Mouse (Mus musculus): ENCODE measurements around the gene S1pr2. TPM values are rescaled to one million over a fixed set of nuclear protein-coding genes. Genes with fewer than 3 reads are reported as not detected.

S1pr2 gene
- total RNA-seq, 2 experiments from 2014 or later, result 4.5 to 7.8 TPM

DNA sequence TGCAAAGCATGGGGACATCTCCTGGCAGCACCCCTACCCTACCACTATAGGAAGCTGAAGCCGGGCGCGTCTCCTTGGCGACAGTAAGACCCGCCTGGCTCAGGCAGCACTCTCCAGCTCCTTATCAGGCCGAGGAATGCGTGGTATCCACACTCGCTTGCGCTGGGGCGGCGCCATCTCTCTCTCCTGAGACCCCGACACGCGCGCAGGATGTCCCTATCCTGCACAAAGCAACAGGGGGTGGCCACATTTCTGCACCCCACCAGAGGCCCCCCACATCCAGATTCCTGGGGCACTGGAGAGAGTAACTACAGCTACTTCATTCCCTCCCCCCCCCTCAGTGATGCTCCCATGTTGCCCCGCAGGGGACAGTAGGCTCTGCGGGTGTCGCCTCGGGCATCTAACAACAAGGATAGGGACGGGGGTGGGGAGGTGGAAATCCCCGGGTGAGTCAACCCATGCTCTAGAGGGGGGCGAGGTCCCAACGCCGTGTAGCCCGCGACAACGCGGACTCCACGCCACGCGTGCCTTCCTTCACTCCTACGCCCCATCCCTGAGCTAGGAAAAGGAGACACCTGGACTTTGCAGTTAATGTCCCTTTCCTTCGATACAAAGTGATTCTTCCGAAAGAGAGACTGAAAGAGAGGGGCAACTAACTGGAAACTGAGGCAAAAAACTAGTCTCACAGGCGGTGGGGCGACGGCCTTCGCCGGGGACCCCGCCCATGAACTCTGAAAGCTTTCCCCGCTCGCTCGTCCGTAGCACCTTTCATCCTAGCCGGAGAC is 958 bp downstream of the S1pr2 start:
- peak; percentile 36 for DNase-seq
- intact Hi-C loops (cut with DNase I; ENCODE audit: low total_unique reads), result no loop called here

DNA sequence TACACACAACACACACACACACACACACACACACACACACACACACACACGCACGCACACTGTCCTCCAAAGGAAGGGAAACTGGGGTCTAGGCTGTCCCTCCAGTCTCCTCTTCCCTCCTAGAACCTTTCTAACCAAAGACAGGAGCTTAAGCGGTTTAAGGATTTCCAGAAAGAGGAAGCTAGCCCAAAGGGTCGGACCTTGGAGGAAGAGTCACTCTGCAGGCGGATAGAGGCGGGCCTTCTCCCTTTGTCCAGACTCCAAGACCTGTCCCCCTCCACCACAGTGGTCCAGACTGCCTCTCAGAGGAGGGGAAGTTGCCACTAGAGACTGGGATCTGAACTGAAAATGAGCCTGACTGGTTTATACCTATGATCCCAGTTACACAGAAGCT is 2.9 kb downstream of the S1pr2 start:
- peak; percentile 40 for DNase-seq
- intact Hi-C loops (cut with DNase I; ENCODE audit: low total_unique reads), result no loop called here

DNA sequence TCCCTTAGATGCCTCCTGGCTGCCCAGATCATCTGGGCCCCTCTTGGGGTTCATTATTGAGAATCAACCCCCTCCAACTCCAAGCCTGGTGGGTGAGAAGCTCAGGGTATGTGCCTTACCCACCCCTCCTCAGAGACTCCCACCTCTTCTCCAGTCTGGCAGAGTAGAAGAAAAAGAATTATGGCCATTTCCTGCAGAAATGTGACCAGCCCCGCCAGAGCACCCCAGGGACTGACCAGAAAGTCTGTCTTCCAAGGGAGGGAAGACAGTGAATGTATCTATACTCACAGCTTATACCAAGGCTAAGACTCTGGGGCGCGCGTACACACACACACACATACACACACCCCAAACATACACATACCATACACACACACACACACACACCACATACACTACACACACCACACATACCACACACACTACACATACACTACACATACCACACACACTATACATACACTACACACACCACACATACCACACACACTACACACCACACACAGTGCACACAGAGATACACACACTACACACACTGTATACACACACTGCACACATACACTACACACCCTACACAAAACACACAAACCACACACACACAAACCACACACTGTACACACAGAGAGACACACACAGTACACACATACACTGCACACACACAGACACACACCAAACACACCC is 3.4 kb downstream of the S1pr2 start:
- intact Hi-C loops (cut with DNase I; ENCODE audit: low total_unique reads), result no loop called here

DNA sequence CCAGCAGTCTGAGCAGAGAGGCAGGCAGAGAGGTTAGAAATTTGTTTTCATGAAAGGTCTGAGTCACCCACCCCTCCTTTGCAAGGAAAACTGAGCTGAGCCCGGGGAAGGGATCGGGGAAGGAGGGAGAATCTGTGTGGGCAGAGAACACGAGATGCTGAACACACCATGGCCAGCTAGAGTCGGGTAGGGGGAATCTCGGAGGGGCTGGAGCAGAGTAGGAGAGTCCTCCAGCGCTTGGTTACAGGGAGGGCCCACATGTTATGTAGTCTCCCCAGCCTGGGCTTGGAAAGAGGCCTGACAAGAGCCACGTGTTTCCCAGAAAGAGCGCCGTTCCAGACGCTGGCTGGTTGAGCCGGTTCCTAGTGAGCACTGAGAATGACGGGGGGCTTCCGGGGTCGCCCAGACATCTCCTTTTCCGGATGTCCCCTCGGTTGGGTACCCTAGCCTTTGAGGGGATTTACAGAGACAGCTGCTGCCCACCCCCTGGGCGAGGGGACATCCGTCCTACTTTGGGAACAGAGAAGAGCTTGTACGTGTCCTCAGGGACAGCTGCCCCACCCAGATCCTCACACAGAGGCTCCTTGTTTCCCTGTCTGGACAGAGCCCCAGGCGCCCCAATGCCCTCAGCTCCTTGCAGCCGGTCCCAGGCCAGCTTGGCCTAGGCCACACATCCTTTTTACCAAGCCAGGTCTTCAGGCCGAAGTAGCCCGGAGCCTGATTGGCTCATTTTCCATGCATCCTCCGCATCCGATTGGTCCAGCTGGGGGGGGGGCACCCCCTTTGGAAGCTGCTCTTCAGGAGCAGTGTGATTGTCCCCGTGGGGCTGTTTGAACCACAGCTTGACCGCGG is 4.2 kb downstream of the S1pr2 start:
- peak; percentile 73 for DNase-seq
- intact Hi-C loops (cut with DNase I; ENCODE audit: low total_unique reads), result no loop called here

More for the DNA sequence above, 3.4 kb downstream of the S1pr2 start:
- peak; percentile 40 for DNase-seq

DNA sequence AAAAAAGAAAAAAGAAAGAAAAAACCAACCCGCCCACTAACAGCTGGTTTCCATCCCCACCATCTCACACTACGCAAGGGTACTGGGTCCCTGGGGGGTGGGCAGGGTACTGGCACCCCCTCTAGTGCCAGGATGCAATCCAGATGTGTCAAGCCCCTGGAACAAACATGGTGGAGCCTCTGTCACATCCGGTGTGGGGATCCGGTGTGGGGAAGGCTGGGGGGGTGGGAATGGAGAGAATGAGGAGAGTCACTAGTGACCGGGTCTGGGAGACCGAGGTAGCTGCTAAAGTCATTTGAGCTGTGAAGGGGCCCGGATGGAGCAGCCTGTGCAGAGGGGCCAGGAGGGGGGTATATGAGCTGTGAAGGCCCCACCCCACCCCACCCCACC is 4.8 kb downstream of the S1pr2 start:
- intact Hi-C loops (cut with DNase I; ENCODE audit: low total_unique reads), result no loop called here
- DNase-seq, result peak; percentile 68

DNA sequence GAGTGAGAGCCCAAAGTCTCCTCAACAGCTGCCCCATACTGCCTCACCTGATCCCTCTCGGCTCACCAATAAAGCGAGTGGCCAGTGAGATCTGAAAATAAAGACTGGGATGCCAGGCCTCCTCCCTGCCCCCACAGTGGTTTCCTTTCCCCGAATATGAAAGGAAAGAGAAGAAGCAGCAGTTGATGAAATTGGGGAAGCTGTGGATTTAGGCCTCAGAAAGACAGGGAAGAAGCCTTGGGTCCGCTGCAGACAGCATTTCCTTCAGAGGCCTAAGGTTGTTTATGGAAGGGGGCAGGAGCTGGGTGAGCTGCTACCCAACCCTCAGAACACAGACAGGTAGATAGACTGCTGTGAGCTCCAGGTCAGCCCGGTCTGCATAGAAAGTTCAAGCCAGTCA is 9.8 kb downstream of the S1pr2 start:
- intact Hi-C loops (cut with DNase I; ENCODE audit: low total_unique reads), result no loop called here
- DNase-seq, result no peak

DNA sequence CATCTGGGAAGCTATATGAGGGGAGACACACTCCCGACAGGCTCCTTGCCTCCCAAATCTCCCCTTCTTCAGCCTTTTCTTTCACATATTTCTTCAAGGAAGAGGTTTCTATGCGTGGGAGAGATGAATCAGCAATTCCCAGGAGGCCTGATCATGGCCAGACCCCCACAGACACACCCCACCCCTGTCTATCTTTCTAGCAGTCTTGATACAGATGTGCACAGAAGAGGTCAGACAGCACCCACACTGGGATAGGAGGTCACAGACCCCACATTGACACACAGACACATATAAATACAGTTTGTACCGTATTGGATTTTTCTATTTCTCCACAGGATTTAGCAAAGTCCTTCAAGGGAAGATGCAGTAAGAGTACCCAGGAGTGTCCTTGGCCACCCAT is 10.6 kb downstream of the S1pr2 start:
- intact Hi-C loops (cut with DNase I; ENCODE audit: low total_unique reads), result no loop called here
- no peak for DNase-seq

DNA sequence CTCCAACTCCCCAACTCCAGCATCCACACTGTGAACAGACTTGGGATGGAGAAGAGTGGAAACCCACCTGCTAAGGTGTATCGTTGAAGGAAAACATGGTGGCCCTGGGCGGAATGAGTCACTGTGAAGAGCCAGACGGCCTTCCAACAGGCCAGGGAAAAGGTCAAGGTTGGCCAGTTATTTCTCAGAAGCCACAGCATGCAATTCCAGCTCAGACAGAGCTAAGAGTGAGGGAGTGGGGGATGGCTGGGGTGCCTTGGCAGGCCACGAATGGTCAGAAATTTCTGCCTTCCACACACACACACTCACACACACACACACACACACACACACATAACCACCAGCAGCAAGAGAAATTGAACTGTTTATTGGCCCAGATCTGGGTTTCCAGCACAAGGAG is 11.0 kb downstream of the S1pr2 start:
- intact Hi-C loops (cut with DNase I; ENCODE audit: low total_unique reads), result no loop called here
- no peak for DNase-seq

DNA sequence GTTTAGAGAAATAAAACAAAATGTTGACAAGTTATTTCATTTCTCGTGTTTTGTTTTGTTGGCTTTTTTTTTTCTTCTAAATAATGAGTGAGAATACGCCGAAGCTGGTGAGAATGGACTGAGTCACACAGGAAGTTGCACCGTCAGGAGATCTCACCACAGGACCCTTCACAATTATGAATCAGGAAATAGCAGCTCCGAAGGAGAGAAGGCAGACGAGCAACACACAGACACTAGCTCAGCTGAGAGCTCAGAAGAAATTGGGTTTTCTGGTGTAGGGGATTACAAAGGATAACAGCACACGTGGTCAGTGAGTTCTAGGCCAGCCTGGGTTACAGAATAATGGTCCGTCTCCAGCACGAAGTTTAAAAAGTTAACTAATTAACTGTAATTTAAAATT is 15.0 kb downstream of the S1pr2 start:
- intact Hi-C loops (cut with DNase I; ENCODE audit: low total_unique reads), result no loop called here
- no peak for DNase-seq

DNA sequence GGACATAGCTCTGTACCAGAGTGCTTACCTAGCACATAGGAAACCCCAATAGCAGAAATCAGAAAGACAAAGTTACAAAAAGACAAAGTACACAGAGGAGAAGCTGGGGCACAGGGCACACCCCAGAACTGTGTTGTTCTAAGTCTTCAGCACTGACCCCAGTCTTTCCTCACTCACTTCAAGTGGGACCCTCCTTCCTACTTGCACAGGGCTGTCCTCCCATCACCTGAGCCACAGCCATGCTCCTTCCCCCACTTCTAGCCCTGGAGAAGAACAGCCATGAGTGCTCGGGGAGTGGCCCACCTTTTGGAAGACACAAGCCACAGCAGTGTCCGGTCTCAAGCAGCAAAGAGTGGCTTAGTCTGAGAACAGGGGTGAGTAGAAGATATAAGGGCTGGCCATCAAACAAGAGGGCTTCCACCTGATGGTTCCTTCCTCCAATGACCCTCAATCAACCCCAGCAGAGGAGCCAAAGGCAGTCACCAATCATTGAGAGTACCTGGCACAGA is 17.1 kb downstream of the S1pr2 start, which contains the start of gene Dnmt1:
Gene Dnmt1, minus strand, starts transcription at position 459 of the 509 bp plus-strand sequence.
- intact Hi-C loops (cut with DNase I; ENCODE audit: low total_unique reads), result loop anchor here (5.0 kb wide), 1 partner anchor 42 kb away; no protein-coding TSS in a partner anchor

DNA sequence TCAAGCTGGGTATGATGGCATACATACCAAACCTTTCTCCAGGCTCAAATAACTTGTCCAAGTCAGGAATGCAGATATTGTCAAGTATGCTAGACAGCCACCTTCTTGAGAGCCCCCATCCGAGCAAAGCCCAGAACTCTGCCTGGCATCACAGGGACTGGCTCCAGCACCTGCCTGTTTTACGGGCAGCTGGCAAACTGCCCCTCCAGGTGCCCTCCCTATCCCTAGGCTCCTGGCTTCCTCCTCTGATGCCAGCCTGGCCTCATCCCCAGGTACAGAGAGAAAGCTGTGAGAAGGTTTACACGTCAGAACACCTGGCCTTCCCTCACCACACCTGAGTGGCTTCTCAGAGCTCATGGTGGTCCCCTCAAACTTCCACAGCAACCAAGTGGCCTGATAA is 19.6 kb downstream of the S1pr2 start:
- DNase-seq, result no peak
- intact Hi-C loops (cut with DNase I; ENCODE audit: low total_unique reads), result loop anchor here (5.0 kb wide), 1 partner anchor 40 kb away; no protein-coding TSS in a partner anchor

More for the DNA sequence above, 17.1 kb downstream of the S1pr2 start, which contains the start of gene Dnmt1:
- DNase-seq, result no peak

DNA sequence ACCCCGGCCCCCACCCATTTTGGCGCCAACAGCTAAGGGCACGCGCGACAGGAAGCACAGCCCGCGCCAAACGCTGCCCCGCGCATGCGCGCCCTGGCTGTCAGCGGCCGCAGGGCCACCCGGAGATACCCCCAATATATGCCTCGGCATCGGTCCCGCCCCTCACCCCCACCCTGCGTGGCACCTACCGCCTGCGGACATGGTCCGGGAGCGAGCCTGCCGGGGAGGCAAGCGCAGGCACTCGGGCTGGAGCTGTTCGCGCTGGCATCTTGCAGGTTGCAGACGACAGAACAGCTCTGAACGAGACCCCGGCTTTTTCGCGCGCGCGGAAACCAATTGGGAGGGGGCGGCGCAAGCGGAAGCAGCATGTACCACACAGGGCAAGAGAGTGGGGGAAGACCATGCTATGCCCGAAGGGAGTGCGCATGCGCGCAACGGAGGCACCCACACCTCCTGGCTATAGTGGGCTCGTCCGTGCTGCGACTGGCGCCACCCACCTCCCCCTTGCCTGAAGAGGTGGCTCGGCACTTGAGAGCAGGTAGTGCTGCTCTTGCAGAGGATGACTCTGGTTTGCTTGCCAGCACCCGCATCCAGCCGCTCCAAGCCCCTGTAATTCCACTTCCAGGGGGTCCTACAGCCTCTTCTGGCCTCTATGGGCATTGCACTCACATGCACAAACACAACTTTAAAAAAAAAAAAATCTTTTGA is 23.9 kb downstream of the S1pr2 start:
- intact Hi-C loops (cut with DNase I; ENCODE audit: low total_unique reads), result no loop called here
- DNase-seq, result peak; percentile 95

DNA sequence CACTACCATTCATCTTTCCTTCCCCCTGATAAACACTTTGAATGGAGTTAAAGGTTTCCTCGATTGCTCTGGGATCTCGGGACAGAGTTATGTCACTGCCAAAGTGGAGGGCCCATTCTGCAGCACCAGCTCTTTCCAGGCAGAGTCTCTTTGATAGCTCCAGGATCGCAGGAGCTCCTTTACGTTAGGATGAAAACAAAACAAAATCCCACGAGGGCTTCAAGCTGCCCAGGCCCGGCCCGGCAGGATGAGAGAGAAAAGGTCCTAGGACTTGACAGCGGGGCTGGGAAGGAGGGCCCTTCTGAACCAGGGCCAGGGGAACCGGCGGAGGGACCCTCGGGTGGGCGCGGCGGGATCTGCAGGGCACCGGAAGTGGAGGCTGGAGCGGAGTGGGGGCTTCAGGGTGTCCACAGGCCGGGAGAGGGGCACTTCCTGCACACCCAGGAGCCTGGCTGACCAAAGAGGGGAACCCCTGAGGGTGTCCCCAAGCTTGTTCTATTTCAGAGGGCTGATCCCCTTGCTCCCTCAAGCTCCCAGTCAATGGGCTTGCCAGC is 24.5 kb downstream of the S1pr2 start:
- no peak for DNase-seq
- intact Hi-C loops (cut with DNase I; ENCODE audit: low total_unique reads), result no loop called here

DNA sequence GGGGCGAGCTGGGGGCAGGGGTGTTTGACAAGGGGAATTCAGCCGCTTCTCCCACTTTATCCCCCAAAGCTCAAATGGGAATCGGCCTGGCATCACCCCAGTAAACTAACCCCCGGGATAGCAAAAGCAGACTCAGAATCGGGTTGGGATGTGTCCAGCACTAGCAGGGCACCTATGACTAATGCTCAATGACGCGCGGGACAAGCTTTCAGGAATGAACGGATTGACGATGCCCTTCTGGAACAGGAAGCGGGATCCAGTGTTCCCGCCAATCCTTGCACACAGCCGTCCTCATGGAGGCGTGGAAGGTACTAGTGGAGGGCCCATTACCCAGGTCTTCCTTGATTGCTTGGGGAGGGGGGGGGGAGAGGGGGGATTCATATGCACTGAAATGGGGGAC is 25.1 kb downstream of the S1pr2 start:
- peak; percentile 17 for DNase-seq
- intact Hi-C loops (cut with DNase I; ENCODE audit: low total_unique reads), result no loop called here

DNA sequence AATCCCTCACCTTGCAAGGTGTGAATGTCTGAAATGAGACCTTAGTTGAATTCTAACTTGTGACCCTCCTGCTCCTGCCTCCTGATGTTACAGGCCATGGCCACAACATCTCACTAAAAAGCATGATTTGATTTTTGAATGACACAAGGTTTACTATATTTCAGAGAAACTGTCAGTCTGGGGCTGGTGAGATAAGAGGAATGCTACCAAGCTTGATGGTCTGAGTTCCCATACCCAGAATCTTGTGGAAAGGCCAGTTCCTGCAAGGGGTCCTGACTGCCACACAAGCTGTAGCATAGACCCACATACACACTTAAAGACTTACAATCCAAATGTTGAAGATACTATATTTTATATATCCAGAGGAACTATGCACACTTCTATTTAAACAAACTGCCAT is 26.2 kb downstream of the S1pr2 start:
- DNase-seq, result no peak
- intact Hi-C loops (cut with DNase I; ENCODE audit: low total_unique reads), result no loop called here

DNA sequence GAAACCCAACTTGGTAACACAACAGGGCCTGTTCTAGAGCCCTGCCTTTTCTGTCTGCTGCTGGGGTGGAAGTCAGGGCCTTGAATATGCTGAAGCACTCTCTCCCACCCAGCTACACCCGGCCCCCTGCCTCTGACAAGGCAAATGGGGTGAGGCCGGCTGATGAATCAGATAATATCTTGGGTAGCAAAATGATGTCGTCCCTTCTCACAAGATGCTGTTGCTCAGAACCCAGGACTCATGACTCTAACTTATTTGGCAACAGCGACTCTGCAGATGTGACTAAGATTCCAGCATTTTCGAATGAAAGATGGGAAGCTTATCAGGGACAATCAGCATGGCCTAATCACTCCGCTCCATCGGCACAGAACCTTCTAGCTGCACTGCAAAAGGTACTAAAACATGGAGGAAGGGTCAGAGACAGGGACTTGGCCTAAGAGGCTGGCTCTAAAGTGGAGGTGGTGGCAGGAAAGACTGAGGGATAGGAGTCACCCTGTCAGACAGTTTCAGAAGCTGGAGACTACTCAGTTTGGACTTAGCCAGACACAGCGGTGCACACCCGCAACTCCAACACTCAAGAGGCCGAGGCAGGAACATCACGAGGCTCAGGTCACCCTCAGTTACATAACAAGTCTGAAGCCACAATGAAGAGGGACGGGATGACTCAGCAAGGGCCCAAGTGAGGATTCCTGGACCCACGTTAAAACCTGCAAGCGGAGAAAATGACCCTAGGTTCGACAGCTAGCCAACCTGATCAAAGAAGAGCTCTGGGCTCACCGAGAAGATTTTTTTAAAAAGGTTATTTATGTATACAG is 30.3 kb downstream of the S1pr2 start:
- DNase-seq, result no peak
- intact Hi-C loops (cut with DNase I; ENCODE audit: low total_unique reads), result no loop called here

DNA sequence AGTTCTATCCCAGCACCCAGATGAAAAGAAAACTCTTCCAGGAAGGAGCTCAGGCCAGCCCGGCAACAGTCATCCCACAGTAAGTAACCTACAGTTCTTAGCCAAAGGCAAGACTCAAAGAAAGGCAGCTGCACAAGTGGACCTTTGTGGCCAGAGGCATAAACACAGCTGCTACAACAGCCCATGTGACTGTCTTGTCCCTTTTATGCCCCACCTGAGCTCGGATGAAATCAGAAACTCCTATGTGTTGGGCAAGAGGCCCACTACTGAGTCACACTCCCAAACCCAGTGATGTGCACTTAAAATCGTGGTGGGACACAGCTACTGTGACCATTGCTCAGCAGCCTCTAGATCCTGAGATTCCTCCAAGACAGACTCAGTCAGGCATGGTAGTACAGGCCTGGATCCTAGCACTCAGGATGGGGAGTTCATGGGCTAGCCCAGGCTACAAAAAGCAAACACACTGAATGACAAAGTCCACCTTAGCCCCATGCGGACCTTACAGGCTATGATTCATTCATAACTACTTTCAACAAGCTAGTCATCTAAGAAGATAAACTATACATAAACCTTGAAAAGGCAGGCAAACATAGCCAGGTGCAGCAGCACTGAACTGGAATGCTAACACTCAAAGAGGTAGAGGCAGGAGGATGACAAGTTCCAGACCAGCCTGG is 31.7 kb downstream of the S1pr2 start:
- intact Hi-C loops (cut with DNase I; ENCODE audit: low total_unique reads), result no loop called here
- DNase-seq, result no peak

DNA sequence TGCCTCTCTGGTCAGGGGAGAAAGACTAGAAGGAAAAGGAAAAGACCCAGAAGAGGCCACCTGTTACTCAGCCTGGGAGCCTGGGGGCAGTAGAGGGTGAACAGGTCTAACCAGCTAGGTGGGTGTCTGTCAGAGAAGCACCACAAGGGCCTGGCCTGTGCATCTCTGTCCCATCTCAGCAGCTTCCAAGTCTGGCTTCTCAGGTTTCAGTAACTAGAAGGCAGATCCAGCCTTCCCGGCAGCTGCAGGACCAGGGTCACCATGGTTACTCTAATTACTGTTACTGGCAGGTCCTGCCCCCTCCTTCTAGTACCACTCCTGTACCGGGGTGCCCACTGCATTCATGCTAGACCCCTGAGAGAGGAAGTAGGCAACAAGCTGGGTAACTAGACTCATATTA is 32.7 kb downstream of the S1pr2 start:
- intact Hi-C loops (cut with DNase I; ENCODE audit: low total_unique reads), result no loop called here

More for the DNA sequence above, 32.7 kb downstream of the S1pr2 start:
- peak; percentile 23 for DNase-seq
